Mouse (Mus musculus) midbrain, embryonic 12.5 days (tissue): ENCODE results near the gene Cgref1. TPM values are rescaled to one million over a fixed set of nuclear protein-coding genes. Genes with fewer than 3 reads are reported as not detected.
A peak's percentile ranks its signal among the peaks of the same experiment; 100 is the strongest.

Experiments
- ATAC-seq: fragments of 200-750 bp; cut with Nextera tagmentation; 2 replicates; pipeline ENCODE4 v1.8.0; 2017; ENCODE audit warnings: low read depth, moderate TSS enrichment, moderate library complexity; ENCODE audit not compliant: low FRiP score
- H3K27ac ChIP-seq: fragments of 300-500 bp; sonication (generic); replicated peaks from 2 replicates; pipeline ENCODE4 v1.5.1; 2016; ENCODE audit warnings: mild to moderate bottlenecking
- H3K27me3 ChIP-seq: fragments of 300-500 bp; sonication (generic); 2 replicates; pipeline ENCODE4 v1.6.1; 2016; ENCODE audit warnings: mild to moderate bottlenecking
- H3K36me3 ChIP-seq: fragments of 300-500 bp; sonication (generic); 2 replicates; pipeline ENCODE4 v1.6.1; 2016
- H3K4me1 ChIP-seq: fragments of 300-500 bp; sonication (generic); 2 replicates; pipeline ENCODE4 v1.6.1; 2016
- H3K4me2 ChIP-seq: fragments of 300-500 bp; sonication (generic); replicated peaks from 2 replicates; pipeline ENCODE4 v1.6.1; 2016; ENCODE audit warnings: mild to moderate bottlenecking, moderate library complexity
- H3K4me3 ChIP-seq: fragments of 300-500 bp; sonication (generic); 2 replicates; pipeline ENCODE4 v1.5.1; 2016; ENCODE audit warnings: mild to moderate bottlenecking
- H3K9ac ChIP-seq: fragments of 300-500 bp; sonication (generic); replicated peaks from 2 replicates; pipeline ENCODE4 v1.6.1; 2016; ENCODE audit warnings: mild to moderate bottlenecking, moderate library complexity
- H3K9me3 ChIP-seq: fragments of 300-500 bp; sonication (generic); 2 replicates; pipeline ENCODE4 v1.6.1; 2016; ENCODE audit warnings: mild to moderate bottlenecking
- WGBS: fragments of 180-500 bp; shearing (Covaris S2); methylation state at CpG from one replicate; pipeline ENCODE4 v1.1.7; 2016; 5-methylcytosine and 5-hydroxymethylcytosine counted together
- polyA plus RNA-seq: library from polyadenylated mRNA; unstranded; fragments of >200 nt; fragmentation: Nextera tagmentation; extraction: Ambion mirVana; gene quantifications from 2 replicates; pipeline ENCODE4 v1.2.1, GENCODE M21; 2016

Cgref1 gene
- polyA plus RNA-seq, 1 experiment from 2014 or later = 7.8 TPM

DNA sequence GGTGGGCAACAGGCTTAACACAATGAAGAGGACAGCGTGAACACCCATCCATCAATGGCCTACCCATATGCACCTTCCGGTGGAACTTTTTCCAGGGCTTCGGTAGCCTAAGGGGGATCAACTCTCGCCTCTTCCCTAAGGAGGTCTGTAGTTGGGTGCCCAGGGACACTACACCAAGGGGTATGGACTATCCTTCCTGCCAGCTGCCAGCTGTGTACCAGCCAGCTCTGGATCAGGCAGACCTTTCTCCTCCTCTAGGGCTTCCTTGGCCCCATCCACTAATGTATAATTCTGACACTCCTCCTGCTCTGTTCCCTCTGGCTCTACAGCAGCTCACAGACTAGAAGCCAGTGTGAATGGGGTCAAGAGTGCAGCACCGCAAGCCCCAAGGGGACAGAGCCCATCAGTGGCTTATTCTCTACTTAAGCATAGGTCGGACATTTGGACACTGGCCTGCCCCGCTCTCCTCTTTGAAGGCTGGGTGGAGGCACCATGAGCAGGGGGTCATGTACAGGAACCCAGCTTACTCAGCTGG is 31.2 kb downstream of the Cgref1 start:
- Histone ChIP-seq H3K4me2 (peak overlapping the region; percentile 22; the same call in 1 of the 2 replicates), H3K27me3 (no peaks in the 10 kb centered on the region), H3K4me1 (peaks cover 35% of the 10 kb centered on the region), H3K36me3 (0 out of 2 replicates have a peak, but pooled peaks cover 2% of the 10 kb centered on the region), H3K9ac (peak overlapping the region; percentile 28; the same call in 1 of the 2 replicates), H3K27ac (peak overlapping the region; percentile 79), H3K4me3 (peak overlapping the region; percentile 14), H3K9me3 (no peaks in the 10 kb centered on the region)
- 80% methylated on average over 7 of the region's 7 CpGs for WGBS
- no peak for ATAC-seq

DNA sequence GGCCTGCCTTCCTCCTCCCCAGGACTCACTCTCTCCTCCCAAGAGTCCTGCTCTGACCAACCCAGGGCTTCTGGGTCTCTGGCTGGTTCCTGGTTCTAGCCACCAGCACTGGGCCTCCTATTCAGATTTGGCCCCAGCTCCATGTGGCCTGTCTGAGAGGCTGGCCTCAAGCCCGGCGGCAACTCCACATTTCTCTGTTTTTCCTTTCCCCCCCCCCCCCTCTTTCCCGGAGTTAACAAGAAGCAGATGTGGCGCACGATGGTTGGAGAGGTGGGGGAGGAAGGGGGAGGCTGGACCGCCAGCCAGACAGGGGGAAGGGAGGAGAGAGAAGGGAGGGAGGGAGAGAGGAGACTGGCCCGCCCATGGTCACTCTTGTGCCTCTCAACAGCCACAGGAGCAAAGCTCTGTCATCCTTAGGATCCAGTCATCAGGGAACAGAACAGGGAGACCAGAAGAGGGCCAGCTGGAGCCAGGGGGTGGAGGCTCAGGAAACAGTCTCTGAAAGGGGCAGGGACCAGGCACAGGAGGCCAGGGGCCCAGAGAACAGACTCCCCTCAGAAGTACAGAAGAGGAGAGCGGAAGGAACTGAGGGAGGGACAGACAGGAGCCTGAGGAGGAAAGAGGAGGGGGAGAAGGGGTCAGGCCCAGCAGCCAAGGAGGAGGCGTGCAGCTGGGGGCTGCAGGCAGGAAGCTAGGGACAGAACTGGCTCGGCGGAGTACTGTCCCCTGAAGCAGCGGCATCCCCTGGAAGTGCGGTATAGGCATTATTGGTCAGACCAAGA is 32.1 kb downstream of the Cgref1 start, which contains the start of gene Emilin1:
Gene Emilin1, plus strand, starts transcription at position 343 of the 782 bp plus-strand sequence.
- 26% methylated on average over 13 of the region's 13 CpGs for WGBS
- H3K4me3 ChIP-seq = peak within 1 kb of the TSS; percentile 14
- H3K36me3 ChIP-seq = no peaks in the 10 kb centered on the region
- H3K27ac ChIP-seq = peak within 1 kb of the TSS; percentile 79
- no peak for ATAC-seq
- H3K27me3 ChIP-seq = peaks cover 3% of the 10 kb centered on the region; the same call in 1 of the 2 replicates
- no peaks in the 10 kb centered on the region for H3K9me3 ChIP-seq
- peaks cover 39% of the 10 kb centered on the region for H3K4me1 ChIP-seq
- peak within 1 kb of the TSS; percentile 40 for H3K9ac ChIP-seq
- peak within 1 kb of the TSS; percentile 22; the same call in 1 of the 2 replicates for H3K4me2 ChIP-seq

GRCm38 (mm10) chr5:30912156-30912555 is 33.2 kb downstream of the Cgref1 start:
- 67% methylated on average over 5 of the region's 5 CpGs for WGBS
- H3K4me3 ChIP-seq = no peak overlapping the region
- H3K36me3 ChIP-seq = no peaks in the 10 kb centered on the region
- no peak overlapping the region for H3K4me2 ChIP-seq
- peaks cover 43% of the 10 kb centered on the region for H3K4me1 ChIP-seq
- H3K27ac ChIP-seq = peak overlapping the region; percentile 79
- no peak for ATAC-seq
- H3K9ac ChIP-seq = no peak overlapping the region
- H3K9me3 ChIP-seq = no peaks in the 10 kb centered on the region
- H3K27me3 ChIP-seq = peaks cover 3% of the 10 kb centered on the region; the same call in 1 of the 2 replicates

- Histone ChIP-seq H3K9ac (no peak overlapping the region), H3K4me1 (peaks cover 52% of the 10 kb centered on the region), H3K36me3 (peaks cover 9% of the 10 kb centered on the region), H3K27ac (no peak overlapping the region), H3K27me3 (peaks cover 3% of the 10 kb centered on the region; the same call in 1 of the 2 replicates), H3K4me2 (no peak overlapping the region), H3K9me3 (no peaks in the 10 kb centered on the region), H3K4me3 (no peak overlapping the region)
- no peak for ATAC-seq
Measured at GRCm38 (mm10) chr5:30910481-30910880, 34.9 kb downstream of the Cgref1 start.

- 87% methylated on average over 7 of the region's 7 CpGs for WGBS
- Histone ChIP-seq H3K4me3 (no peak overlapping the region), H3K27ac (no peak overlapping the region), H3K36me3 (peaks cover 15% of the 10 kb centered on the region), H3K9ac (no peak overlapping the region), H3K27me3 (peaks cover 3% of the 10 kb centered on the region; the same call in 1 of the 2 replicates), H3K9me3 (no peaks in the 10 kb centered on the region), H3K4me1 (peaks cover 48% of the 10 kb centered on the region), H3K4me2 (no peak overlapping the region)
- no peak for ATAC-seq
Measured at GRCm38 (mm10) chr5:30909863-30910262, 35.5 kb downstream of the Cgref1 start.

GRCm38 (mm10) chr5:30909300-30909659 is 36.1 kb downstream of the Cgref1 start:
- 61% methylated on average over 7 of the region's 7 CpGs for WGBS
- H3K27me3 ChIP-seq = peaks cover 3% of the 10 kb centered on the region; the same call in 1 of the 2 replicates
- no peak overlapping the region for H3K27ac ChIP-seq

GRCm38 (mm10) chr5:30908426-30909299 is 36.7 kb downstream of the Cgref1 start:
- H3K27me3 ChIP-seq = peaks cover 3% of the 10 kb centered on the region; the same call in 1 of the 2 replicates
- ATAC-seq = no peak
- WGBS = 59% methylated on average over 13 of the region's 13 CpGs
- peak overlapping the region; percentile 76; the same call in 1 of the 2 replicates for H3K4me3 ChIP-seq
- H3K36me3 ChIP-seq = peaks cover 27% of the 10 kb centered on the region
- peak overlapping the region; percentile 72; the same call in 1 of the 2 replicates for H3K9ac ChIP-seq
- peaks cover 42% of the 10 kb centered on the region for H3K4me1 ChIP-seq
- no peaks in the 10 kb centered on the region for H3K9me3 ChIP-seq
- peak overlapping the region; percentile 93 for H3K4me2 ChIP-seq
- H3K27ac ChIP-seq = peak overlapping the region; percentile 82

More at GRCm38 (mm10) chr5:30909300-30909659, 36.1 kb downstream of the Cgref1 start:
- ATAC-seq = no peak
- Histone ChIP-seq H3K4me2 (no peak overlapping the region), H3K36me3 (peaks cover 21% of the 10 kb centered on the region), H3K9me3 (no peaks in the 10 kb centered on the region), H3K4me1 (peaks cover 46% of the 10 kb centered on the region), H3K4me3 (no peak overlapping the region), H3K9ac (no peak overlapping the region)

DNA sequence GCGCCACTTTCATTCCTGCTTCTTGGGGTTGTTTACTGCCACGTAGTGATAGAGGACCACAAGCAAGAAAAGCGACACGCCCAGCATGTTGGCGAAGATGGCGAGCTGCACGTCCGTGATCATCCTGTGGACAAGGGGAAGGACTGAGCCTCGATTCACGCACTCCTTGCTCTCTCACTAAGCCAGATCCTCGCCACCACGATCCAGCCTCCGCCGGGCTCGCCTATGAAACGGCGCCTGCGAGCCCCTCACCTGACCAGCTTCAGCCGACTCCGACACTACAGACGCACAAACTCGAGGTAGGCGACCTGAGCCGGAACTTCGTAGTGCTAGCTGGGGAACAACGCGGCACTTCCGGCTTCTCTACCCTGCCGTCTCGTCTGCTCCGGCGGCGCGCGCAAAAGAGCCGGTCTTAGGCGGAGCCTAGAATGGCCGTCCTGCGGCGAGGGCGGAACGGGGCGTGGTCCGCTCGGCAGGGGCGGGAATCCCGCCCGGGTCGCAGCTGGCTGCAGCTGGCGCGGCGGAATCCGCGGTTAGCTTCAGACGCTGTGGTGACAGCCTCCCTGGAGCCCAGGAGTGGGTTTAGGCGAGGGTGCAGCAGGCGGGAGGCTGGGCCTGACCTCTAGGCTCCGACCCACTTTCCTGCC is 37.9 kb downstream of the Cgref1 start, which contains the start of gene Ost4:
Gene Ost4, minus strand, starts transcription at position 376 of the 647 bp plus-strand sequence.
- peak; percentile 96 for ATAC-seq
- H3K4me1 ChIP-seq = peaks cover 31% of the 10 kb centered on the region
- H3K4me2 ChIP-seq = peak within 1 kb of the TSS; percentile 93
- peaks cover 38% of the 10 kb centered on the region for H3K36me3 ChIP-seq
- peak within 1 kb of the TSS; percentile 72 for H3K9ac ChIP-seq
- no peaks in the 10 kb centered on the region for H3K9me3 ChIP-seq
- peaks cover 3% of the 10 kb centered on the region; the same call in 1 of the 2 replicates for H3K27me3 ChIP-seq
- under 1% methylated on average over 58 of the region's 58 CpGs for WGBS
- peak within 1 kb of the TSS; percentile 76 for H3K4me3 ChIP-seq
- H3K27ac ChIP-seq = peak within 1 kb of the TSS; percentile 82

GRCm38 (mm10) chr5:30901860-30902259 is 43.5 kb downstream of the Cgref1 start:
- Histone ChIP-seq H3K9me3 (no peaks in the 10 kb centered on the region), H3K4me3 (no peak overlapping the region), H3K9ac (no peak overlapping the region), H3K27me3 (no peaks in the 10 kb centered on the region), H3K36me3 (peaks cover 84% of the 10 kb centered on the region), H3K27ac (no peak overlapping the region), H3K4me1 (peaks cover 15% of the 10 kb centered on the region), H3K4me2 (no peak overlapping the region)
- 93% methylated on average over 5 of the region's 5 CpGs for WGBS
- no peak for ATAC-seq

- Histone ChIP-seq H3K27me3 (no peaks in the 10 kb centered on the region), H3K4me1 (peaks cover 17% of the 10 kb centered on the region), H3K27ac (no peak overlapping the region), H3K4me3 (peak overlapping the region; percentile 78; the same call in 1 of the 2 replicates), H3K9me3 (no peaks in the 10 kb centered on the region), H3K36me3 (peaks cover 50% of the 10 kb centered on the region), H3K4me2 (peak overlapping the region; percentile 67), H3K9ac (peak overlapping the region; percentile 92; the same call in 1 of the 2 replicates)
- 91% methylated on average over 7 of the region's 7 CpGs for WGBS
- no peak for ATAC-seq
Measured at GRCm38 (mm10) chr5:30890375-30890774, 55.0 kb downstream of the Cgref1 start.
